Mouse (Mus musculus) CH12.LX (cell line): ENCODE data around the gene B3gnt2. TPM values are rescaled to one million over a fixed set of nuclear protein-coding genes. Genes with fewer than 3 reads are reported as not detected.

ENCODE experiments used
- DNase-seq: peaks from one replicate; pipeline ENCODE4 v3.0.0-alpha.2; 2013; ENCODE audit errors: extremely low read depth
- H3K27ac ChIP-seq: 2 replicates; pipeline ENCODE4 v1.5.1; 2012; ENCODE audit warnings: low read depth, mild to moderate bottlenecking, control low read depth, moderate library complexity; ENCODE audit not compliant: insufficient read depth
- H3K27me3 ChIP-seq: replicated peaks from 2 replicates; pipeline ENCODE3; 2012; ENCODE audit warnings: inconsistent platforms
- H3K36me3 ChIP-seq, 2 experiments: replicated peaks in 1 of 2; 2 replicates each; pipeline versions ENCODE3 to v1.6.1; 2012; ENCODE audit warnings: inconsistent platforms in 1 of 2, low read length in 1 of 2, mild to moderate bottlenecking in 1 of 2, mixed read lengths in 1 of 2, moderate library complexity in 1 of 2; ENCODE audit not compliant: control insufficient read depth in 1 of 2, insufficient read depth in 1 of 2
- H3K4me1 ChIP-seq, 2 experiments: 2 replicates each; pipeline ENCODE4 v1.6.1; 2012; ENCODE audit warnings: inconsistent platforms in 1 of 2, moderate library complexity in 1 of 2; ENCODE audit not compliant: insufficient read depth in 2 of 2, control insufficient read depth in 1 of 2
- H3K4me2 ChIP-seq: 2 replicates; pipeline ENCODE4 v1.6.1; 2012; ENCODE audit warnings: low read depth, mild to moderate bottlenecking, control low read depth; ENCODE audit not compliant: poor library complexity, insufficient read depth, severe bottlenecking
- H3K4me3 ChIP-seq, 3 experiments: fragments of 150-350 bp in 1 of 3; sonication (generic) in 1 of 3; replicated peaks in 1 of 3; 2 replicates each; pipeline versions ENCODE3 to v1.5.1; 2011 to 2012; ENCODE audit warnings: low read depth in 2 of 3, low read length in 2 of 3, mild to moderate bottlenecking in 2 of 3, moderate library complexity in 2 of 3, control low read depth in 1 of 3, improper control_type of control experiment in 1 of 3, inconsistent platforms in 1 of 3, mixed read lengths in 1 of 3; ENCODE audit not compliant: poor library complexity in 1 of 3
- H3K79me2 ChIP-seq: replicated peaks from 2 replicates; pipeline ENCODE4 v1.6.1; 2012; ENCODE audit warnings: mild to moderate bottlenecking, moderate library complexity; ENCODE audit not compliant: control insufficient read depth, poor library complexity, insufficient read depth, severe bottlenecking; ENCODE audit errors: extremely low read depth
- H3K9ac ChIP-seq: 2 replicates; pipeline ENCODE4 v1.6.1; 2012; ENCODE audit warnings: low read depth, mild to moderate bottlenecking, control low read depth, moderate library complexity; ENCODE audit not compliant: insufficient read depth
- H3K9me3 ChIP-seq: replicated peaks from 2 replicates; pipeline ENCODE3; 2012; ENCODE audit warnings: low read length, inconsistent platforms, mixed read lengths
- BHLHE40 ChIP-seq: IDR thresholded peaks from 2 replicates; pipeline ENCODE4 v1.6.1; 2011; ENCODE audit warnings: mild to moderate bottlenecking, low read depth, low read length, improper control_type of control experiment
- CHD1 ChIP-seq: IDR thresholded peaks from 2 replicates; pipeline ENCODE4 v1.6.1; 2012; ENCODE audit warnings: low read depth, low read length, improper control_type of control experiment, inconsistent platforms
- CHD2 ChIP-seq: IDR thresholded peaks from 2 replicates; pipeline ENCODE4 v1.6.1; 2011; ENCODE audit warnings: low read length, improper control_type of control experiment
- CTCF ChIP-seq, 2 experiments: IDR thresholded peaks in 1 of 2; conservative IDR thresholded peaks in 1 of 2; 2 replicates each; pipeline ENCODE4 v1.5.1; 2011 to 2012; ENCODE audit warnings: low read depth in 2 of 2, low read length in 2 of 2, improper control_type of control experiment in 1 of 2, inconsistent platforms in 1 of 2, mild to moderate bottlenecking in 1 of 2, moderate library complexity in 1 of 2
- E2F4 ChIP-seq: IDR thresholded peaks from 2 replicates; pipeline ENCODE4 v1.6.1; 2011; ENCODE audit warnings: low read depth, low read length, improper control_type of control experiment; ENCODE audit not compliant: insufficient replicate concordance
- ELF1 ChIP-seq: IDR thresholded peaks from 2 replicates; pipeline ENCODE4 v1.6.1; 2014; ENCODE audit warnings: low read depth, mild to moderate bottlenecking, inconsistent platforms, low read length, improper control_type of control experiment
- EP300 ChIP-seq: IDR thresholded peaks from 2 replicates; pipeline ENCODE4 v1.6.1; 2011; ENCODE audit warnings: low read length, improper control_type of control experiment
- ETS1 ChIP-seq: conservative IDR thresholded peaks from 2 replicates; pipeline ENCODE4 v1.6.1; 2012; ENCODE audit warnings: low read depth, mild to moderate bottlenecking, inconsistent platforms, low read length, improper control_type of control experiment, moderate library complexity
- GABPA ChIP-seq: IDR thresholded peaks from 2 replicates; pipeline ENCODE4 v1.6.1; 2012; ENCODE audit warnings: low read depth, low read length, improper control_type of control experiment, inconsistent platforms; ENCODE audit not compliant: insufficient replicate concordance
- HCFC1 ChIP-seq: IDR thresholded peaks from 2 replicates; pipeline ENCODE4 v1.6.1; 2012; ENCODE audit warnings: low read depth, mild to moderate bottlenecking, inconsistent platforms, low read length, improper control_type of control experiment
- IRF4 ChIP-seq: IDR thresholded peaks from 2 replicates; pipeline ENCODE4 v1.6.1; 2014; ENCODE audit warnings: low read depth, mild to moderate bottlenecking, inconsistent platforms, low read length, improper control_type of control experiment
- JUN ChIP-seq: IDR thresholded peaks from 2 replicates; pipeline ENCODE4 v1.6.1; 2011; ENCODE audit warnings: low read depth, mild to moderate bottlenecking, low read length, improper control_type of control experiment, moderate library complexity; ENCODE audit not compliant: insufficient read depth
- JUND ChIP-seq: conservative IDR thresholded peaks from 2 replicates; pipeline ENCODE4 v1.6.1; 2011; ENCODE audit warnings: low read depth, low read length, improper control_type of control experiment
- KAT2A ChIP-seq: IDR thresholded peaks from 2 replicates; pipeline ENCODE4 v1.6.1; 2012; ENCODE audit warnings: low read length, improper control_type of control experiment, inconsistent platforms; ENCODE audit not compliant: insufficient replicate concordance
- MAFK ChIP-seq: IDR thresholded peaks from 2 replicates; pipeline ENCODE4 v1.6.1; 2011; ENCODE audit warnings: low read length, improper control_type of control experiment; ENCODE audit not compliant: insufficient replicate concordance
- MAX ChIP-seq: IDR thresholded peaks from 2 replicates; pipeline ENCODE4 v1.6.1; 2011; ENCODE audit warnings: low read length, improper control_type of control experiment
- MAZ ChIP-seq: IDR thresholded peaks from 2 replicates; pipeline ENCODE4 v1.6.1; 2012; ENCODE audit warnings: low read depth, mild to moderate bottlenecking, inconsistent platforms, low read length, improper control_type of control experiment, moderate library complexity
- MEF2A ChIP-seq: IDR thresholded peaks from 2 replicates; pipeline ENCODE4 v1.6.1; 2014; ENCODE audit warnings: low read depth, mild to moderate bottlenecking, inconsistent platforms, low read length, improper control_type of control experiment, borderline replicate concordance
- MXI1 ChIP-seq: IDR thresholded peaks from 2 replicates; pipeline ENCODE4 v1.6.1; 2011; ENCODE audit warnings: mild to moderate bottlenecking, low read depth, low read length, improper control_type of control experiment
- MYC ChIP-seq: IDR thresholded peaks from 2 replicates; pipeline ENCODE4 v1.6.1; 2011; ENCODE audit warnings: low read depth, mild to moderate bottlenecking, improper control_type of control experiment, low read length
- NELFE ChIP-seq: IDR thresholded peaks from 2 replicates; pipeline ENCODE4 v1.6.1; 2011; ENCODE audit warnings: low read depth, low read length, improper control_type of control experiment
- NRF1 ChIP-seq: IDR thresholded peaks from 2 replicates; pipeline ENCODE4 v1.6.1; 2014; ENCODE audit warnings: low read depth, mild to moderate bottlenecking, inconsistent platforms, low read length, improper control_type of control experiment, moderate library complexity
- PAX5 ChIP-seq: IDR thresholded peaks from 2 replicates; pipeline ENCODE4 v1.6.1; 2012; ENCODE audit warnings: low read length, inconsistent platforms, mixed read lengths
- POLR2A ChIP-seq: IDR thresholded peaks from 2 replicates; pipeline ENCODE4 v1.6.1; 2011; ENCODE audit warnings: low read depth, mild to moderate bottlenecking, improper control_type of control experiment, low read length
- POLR2AphosphoS2 ChIP-seq: IDR thresholded peaks from 2 replicates; pipeline ENCODE4 v1.6.1; 2011; ENCODE audit warnings: low read depth, low read length, improper control_type of control experiment
- RAD21 ChIP-seq: IDR thresholded peaks from 2 replicates; pipeline ENCODE4 v1.6.1; 2011; ENCODE audit warnings: low read depth, mild to moderate bottlenecking, low read length, improper control_type of control experiment, moderate library complexity
- RCOR1 ChIP-seq: conservative IDR thresholded peaks from 2 replicates; pipeline ENCODE4 v1.6.1; 2012; ENCODE audit warnings: low read depth, mild to moderate bottlenecking, inconsistent platforms, low read length, improper control_type of control experiment
- SIN3A ChIP-seq: IDR thresholded peaks from 2 replicates; pipeline ENCODE4 v1.6.1; 2012; ENCODE audit warnings: low read length, improper control_type of control experiment, inconsistent platforms
- SMC3 ChIP-seq: IDR thresholded peaks from 2 replicates; pipeline ENCODE4 v1.6.1; 2011; ENCODE audit warnings: low read depth, low read length, improper control_type of control experiment
- TBP ChIP-seq: conservative IDR thresholded peaks from 2 replicates; pipeline ENCODE4 v1.6.1; 2011; ENCODE audit warnings: low read depth, low read length, improper control_type of control experiment
- TCF12 ChIP-seq: IDR thresholded peaks from 2 replicates; pipeline ENCODE4 v1.6.1; 2014; ENCODE audit warnings: low read depth, mild to moderate bottlenecking, inconsistent platforms, low read length, improper control_type of control experiment
- UBTF ChIP-seq: IDR thresholded peaks from 2 replicates; pipeline ENCODE4 v1.6.1; 2012; ENCODE audit warnings: low read depth, mild to moderate bottlenecking, inconsistent platforms, low read length, improper control_type of control experiment, moderate library complexity
- USF1 ChIP-seq: IDR thresholded peaks from 2 replicates; pipeline ENCODE4 v1.6.1; 2014; ENCODE audit warnings: low read depth, mild to moderate bottlenecking, inconsistent platforms, low read length, improper control_type of control experiment
- USF2 ChIP-seq: conservative IDR thresholded peaks from 2 replicates; pipeline ENCODE4 v1.6.1; 2011; ENCODE audit warnings: low read depth, low read length, improper control_type of control experiment
- ZC3H11A ChIP-seq: IDR thresholded peaks from 2 replicates; pipeline ENCODE4 v1.6.1; 2012; ENCODE audit warnings: low read depth, mild to moderate bottlenecking, inconsistent platforms, low read length, improper control_type of control experiment
- ZKSCAN1 ChIP-seq: IDR thresholded peaks from 2 replicates; pipeline ENCODE4 v1.6.1; 2012; ENCODE audit warnings: low read depth, inconsistent platforms, low read length, improper control_type of control experiment, borderline replicate concordance
- ZMIZ1 ChIP-seq: IDR thresholded peaks from 2 replicates; pipeline ENCODE4 v1.6.1; 2012; ENCODE audit warnings: low read depth, mild to moderate bottlenecking, inconsistent platforms, low read length, improper control_type of control experiment
- ZNF384 ChIP-seq: IDR thresholded peaks from 2 replicates; pipeline ENCODE4 v1.6.1; 2012; ENCODE audit warnings: low read depth, low read length, improper control_type of control experiment, inconsistent platforms
- dilution Hi-C: fragments of 300-500 bp; cut with MboI; formaldehyde crosslinking; loops from 2 replicates; pipeline ENCODE4 v1.14.3; 2020; ENCODE audit warnings: low sequenced_read_pairs; ENCODE audit not compliant: extremely low pct_unique_long_range_greater_than_20kb, extremely low pct_ligation_motif_present
- in situ Hi-C: fragments of 300-500 bp; cut with MboI; formaldehyde crosslinking; loops from 3 replicates; pipeline ENCODE4 v1.14.3; 2019; ENCODE audit warnings: low sequenced_read_pairs, low pct_ligation_motif_present, low pct_unique_long_range_greater_than_20kb, mixed read lengths
- polyA plus RNA-seq: library from polyadenylated mRNA; unstranded; fragments of >175 nt; gene quantifications from 2 replicates; pipeline ENCODE4 v1.2.1, GENCODE M21; 2012; ENCODE audit warnings: low read depth; ENCODE audit not compliant: insufficient read length
- total RNA-seq, 2 experiments: library from RNA; depleted of rRNA; stranded (reverse); fragments of 300-350 nt in 1 of 2; fragments of >200 nt in 1 of 2; gene quantifications; 2 replicates each; pipeline ENCODE4 v1.2.3; 2012 to 2014

B3gnt2 gene
- total and polyA plus RNA-seq, 3 experiments, result 74.6 to 96.0 (median 75.2) TPM

- peak overlapping the region; percentile 84 for H3K4me2 ChIP-seq
- in situ Hi-C loops, result no loop called here
Observed at GRCm38 (mm10) chr11:22857106-22857704, 3.6 kb downstream of the B3gnt2 start.

DNA sequence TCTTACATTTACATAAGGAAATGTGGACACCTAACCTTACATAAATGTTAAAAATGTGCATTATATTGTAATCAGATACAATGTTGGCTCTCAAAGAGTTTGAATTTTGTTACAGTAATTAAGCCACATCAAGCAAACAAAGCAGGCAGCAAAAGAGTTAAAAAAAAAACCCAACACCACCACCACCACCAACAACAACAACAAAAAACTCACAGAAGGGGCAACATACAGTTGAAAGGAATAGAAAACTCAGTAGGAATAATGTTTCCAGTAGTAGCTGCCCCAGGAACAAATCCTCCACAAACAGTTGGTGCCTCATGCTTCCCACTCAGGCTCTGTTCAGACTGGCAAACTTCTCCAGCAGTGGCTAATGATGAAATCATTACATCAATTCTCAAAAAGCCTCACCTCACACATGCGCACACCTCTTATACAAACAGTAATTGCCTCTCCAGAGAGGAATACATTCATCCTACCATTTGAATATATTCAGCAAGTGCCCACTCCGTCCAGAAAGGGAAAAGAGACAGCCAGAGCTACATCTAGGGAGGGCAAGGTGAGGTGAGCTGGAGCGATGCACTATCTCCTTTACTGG is 4.3 kb downstream of the B3gnt2 start:
- Histone ChIP-seq H3K4me3 (peak overlapping the region; percentile 63 to 84 (median 83)), H3K9me3 (no peaks in the 10 kb centered on the region), H3K9ac (peak overlapping the region; percentile 85), H3K79me2 (peaks cover 80% of the 10 kb centered on the region), H3K4me1 (peaks cover 21 to 39% of the 10 kb centered on the region in 2 experiments), H3K4me2 (peak overlapping the region; percentile 84), H3K27ac (peak overlapping the region; percentile 77), H3K27me3 (no peaks in the 10 kb centered on the region), H3K36me3 (peaks cover 7 to 28% of the 10 kb centered on the region in 2 experiments)
- in situ Hi-C loops (no loop called here), dilution Hi-C loops (no loop called here)
- DNase-seq, result no peak
- TF ChIP-seq MAFK (no peak), CTCF (conservative IDR thresholded peaks at IDR 0.05 in 1 of 2, IDR thresholded peaks at IDR 0.05 in 1 of 2; ENCODE audit: low read depth in 2 of 2, low read length in 2 of 2) (no peak), RAD21 (no peak), MAX (no peak), ZMIZ1 (no peak), NELFE (no peak), ZC3H11A (no peak), MAZ (no peak), MYC (0 out of 2 replicates have a peak, but pooled peaks have one; percentile 22), ZKSCAN1 (no peak), POLR2A (0 out of 2 replicates have a peak, but pooled peaks have one; percentile 36), HCFC1 (no peak), POLR2AphosphoS2 (no peak), E2F4 (no peak), EP300 (no peak), IRF4 (no peak)

More at GRCm38 (mm10) chr11:22857106-22857704, 3.6 kb downstream of the B3gnt2 start:
- Histone ChIP-seq H3K9me3 (no peaks in the 10 kb centered on the region), H3K27ac (peak overlapping the region; percentile 82; the same call in 1 of the 2 replicates), H3K4me3 (peak overlapping the region; percentile 83 to 89 (median 84)), H3K36me3 (peaks cover 7 to 27% of the 10 kb centered on the region in 2 experiments), H3K9ac (peak overlapping the region; percentile 85), H3K79me2 (peaks cover 80% of the 10 kb centered on the region), H3K27me3 (no peaks in the 10 kb centered on the region), H3K4me1 (peaks cover 21 to 40% of the 10 kb centered on the region in 2 experiments)
- dilution Hi-C loops, result no loop called here
- TF ChIP-seq TBP, result no peak
- TF ChIP-seq E2F4, result no peak
- TF ChIP-seq ZMIZ1, result no peak
- TF ChIP-seq JUND, result peak; percentile 34; the same call in 1 of the 2 replicates
- TF ChIP-seq USF2, result no peak
- peak; percentile 90 for TF ChIP-seq CHD1
- 0 out of 2 replicates have a peak, but pooled peaks have one; percentile 45 for TF ChIP-seq KAT2A
- no peak for TF ChIP-seq USF1
- no peak; the same call in none of the 2 replicates for TF ChIP-seq TCF12
- TF ChIP-seq MYC, result no peak
- 0 out of 2 replicates have a peak, but pooled peaks have one; percentile 46 for TF ChIP-seq NELFE
- TF ChIP-seq EP300, result peak; percentile 87
- TF ChIP-seq ETS1, result peak; percentile 77
- no peak for TF ChIP-seq PAX5
- TF ChIP-seq CHD2, result peak; percentile 50; the same call in 1 of the 2 replicates
- TF ChIP-seq MAFK, result peak; percentile 26; the same call in 1 of the 2 replicates
- TF ChIP-seq IRF4, result peak; percentile 82
- no peak; the same call in 1 of the 2 replicates for TF ChIP-seq HCFC1
- TF ChIP-seq MAX, result 0 out of 2 replicates have a peak, but pooled peaks have one; percentile 48
- no peak for TF ChIP-seq CTCF (conservative IDR thresholded peaks at IDR 0.05 in 1 of 2, IDR thresholded peaks at IDR 0.05 in 1 of 2; ENCODE audit: low read depth in 2 of 2, low read length in 2 of 2)
- TF ChIP-seq SMC3, result peak; percentile 5; the same call in 1 of the 2 replicates
- TF ChIP-seq POLR2A, result no peak
- no peak; the same call in 1 of the 2 replicates for TF ChIP-seq SIN3A
- peak; percentile 59 for TF ChIP-seq BHLHE40
- TF ChIP-seq NRF1, result no peak
- peak; percentile 96 for TF ChIP-seq MEF2A
- no peak for TF ChIP-seq ZKSCAN1
- TF ChIP-seq MAZ, result peak; percentile 74
- no peak for TF ChIP-seq RAD21
- TF ChIP-seq RCOR1, result peak; percentile 81
- no peak for TF ChIP-seq JUN
- TF ChIP-seq MXI1, result no peak; the same call in 1 of the 2 replicates
- no peak for TF ChIP-seq ELF1
- no peak for TF ChIP-seq ZC3H11A
- peak; percentile 80; the same call in 1 of the 2 replicates for TF ChIP-seq ZNF384
- TF ChIP-seq POLR2AphosphoS2, result no peak
- no peak for TF ChIP-seq UBTF
- no peak for TF ChIP-seq GABPA
- DNase-seq, result no peak
